Comparison of ENCODE assay signal across 7 mouse cellular contexts in genomic region chr15:99772881-99772924, GRCm38 (mm10). TPM values are rescaled to one million over a fixed set of nuclear protein-coding genes. Genes with fewer than 3 reads are reported as not detected.
DNase-seq lines count a peak whose midpoint lies in the region; ATAC-seq and TF ChIP-seq lines count a peak whose summit lies in the region.
"Not testable (repeated sequence)": the region's sequence is repeated elsewhere in the genome, so short reads cannot be mapped to it uniquely, and the experiment has no call there.

Gene Cers5 (minus strand): TSS chr15:99772885.

- not testable (repeated sequence) for H3K27me3 ChIP-seq in forebrain, embryonic 14.5 days (replicated peaks; ENCODE audit: control insufficient read depth, insufficient read depth, low read length); heart, embryonic 15.5 days; intestine, embryonic 15.5 days (replicated peaks); neural tube, embryonic 11.5 days (ENCODE audit: control insufficient read depth, insufficient read depth, low read length)

- H3K27ac ChIP-seq in bone marrow, adult 2 months (ENCODE audit: control insufficient read depth, insufficient read depth, low read depth, low read length, poor library complexity): peak within 1 kb of the TSS; percentile 90
- peak within 1 kb of the TSS; percentile 92 for H3K27ac ChIP-seq in forebrain, embryonic 14.5 days (ENCODE audit: low read depth, low read length)
- peak within 1 kb of the TSS; percentile 86 for H3K27ac ChIP-seq in heart, embryonic 15.5 days
- H3K27ac ChIP-seq in intestine, embryonic 15.5 days: peak within 1 kb of the TSS; percentile 95
- H3K27ac ChIP-seq in neural tube, embryonic 11.5 days (ENCODE audit: low read depth, low read length): peak within 1 kb of the TSS; percentile 86

- H3K9me3 ChIP-seq in forebrain, embryonic 14.5 days (replicated peaks; ENCODE audit: control insufficient read depth, low read length); heart, embryonic 15.5 days (replicated peaks); intestine, embryonic 15.5 days; neural tube, embryonic 11.5 days (ENCODE audit: control insufficient read depth, low read length): not testable (repeated sequence)

- peak within 1 kb of the TSS; percentile 77 for H3K4me2 ChIP-seq in forebrain, embryonic 14.5 days (ENCODE audit: low read length)
- H3K4me2 ChIP-seq in heart, embryonic 15.5 days: peak within 1 kb of the TSS; percentile 91
- H3K4me2 ChIP-seq in intestine, embryonic 15.5 days (replicated peaks): peak within 1 kb of the TSS; percentile 86
- peak within 1 kb of the TSS; percentile 60 for H3K4me2 ChIP-seq in neural tube, embryonic 11.5 days (ENCODE audit: low read depth)

- not testable (repeated sequence) for TF ChIP-seq CTCF in bone marrow, adult 2 months (IDR thresholded peaks at IDR 0.05; ENCODE audit: control insufficient read depth, insufficient read depth, low read length); lung, adult 2 months (IDR thresholded peaks at IDR 0.05; ENCODE audit: insufficient read depth, low read length)

- not testable (repeated sequence) for TF ChIP-seq POLR2A in bone marrow, adult 2 months (IDR thresholded peaks at IDR 0.05; ENCODE audit: borderline replicate concordance, control insufficient read depth, low read depth, low read length); lung, adult 2 months (IDR thresholded peaks at IDR 0.05; ENCODE audit: borderline replicate concordance, extremely low read depth, low read depth, low read length)

- H3K4me3 ChIP-seq in bone marrow, adult 2 months (replicated peaks; ENCODE audit: control insufficient read depth, low read depth, low read length): peak within 1 kb of the TSS; percentile 85
- H3K4me3 ChIP-seq in forebrain, embryonic 14.5 days (ENCODE audit: low read depth, low read length): peak within 1 kb of the TSS; percentile 79
- peak within 1 kb of the TSS; percentile 85 for H3K4me3 ChIP-seq in heart, embryonic 15.5 days
- H3K4me3 ChIP-seq in intestine, embryonic 15.5 days (replicated peaks): peak within 1 kb of the TSS; percentile 89
- peak within 1 kb of the TSS; percentile 79 for H3K4me3 ChIP-seq in lung, adult 2 months (replicated peaks; ENCODE audit: extremely low read depth, low read depth, low read length)
- peak within 1 kb of the TSS; percentile 72 for H3K4me3 ChIP-seq in neural tube, embryonic 11.5 days (ENCODE audit: low read depth, low read length)

- not testable (repeated sequence) for H3K36me3 ChIP-seq in forebrain, embryonic 14.5 days (ENCODE audit: control insufficient read depth, insufficient read depth, low read length); heart, embryonic 15.5 days; intestine, embryonic 15.5 days; neural tube, embryonic 11.5 days (ENCODE audit: control insufficient read depth, insufficient read depth, low read length)

- H3K9ac ChIP-seq in forebrain, embryonic 14.5 days (ENCODE audit: low read length): peak within 1 kb of the TSS; percentile 91
- H3K9ac ChIP-seq in heart, embryonic 15.5 days: peak within 1 kb of the TSS; percentile 79
- H3K9ac ChIP-seq in intestine, embryonic 15.5 days: peak within 1 kb of the TSS; percentile 87
- H3K9ac ChIP-seq in neural tube, embryonic 11.5 days (ENCODE audit: low read length): peak within 1 kb of the TSS; percentile 83

- intact Hi-C loops in left cerebral cortex, postnatal 10 days (cut with DNase I): loop anchor here (5.0 kb wide), 1 partner anchor 45 kb away; the partner anchor contains the start of gene Cox14

- not testable (repeated sequence) for H3K4me1 ChIP-seq in bone marrow, adult 2 months (ENCODE audit: control insufficient read depth, insufficient read depth, low read length); intestine, embryonic 15.5 days (replicated peaks); lung, adult 2 months (ENCODE audit: control insufficient read depth, insufficient read depth, low read length); neural tube, embryonic 11.5 days (ENCODE audit: control insufficient read depth, insufficient read depth, low read length)
- peaks cover 11% of the 10 kb centered on the region; the same call in 1 of the 2 replicates for H3K4me1 ChIP-seq in forebrain, embryonic 14.5 days (ENCODE audit: control insufficient read depth, insufficient read depth, low read length)
- H3K4me1 ChIP-seq in heart, embryonic 15.5 days (replicated peaks): peaks cover 12% of the 10 kb centered on the region

- ATAC-seq in forebrain, embryonic 14.5 days; heart, embryonic 15.5 days (replicated peaks; ENCODE audit: insufficient number of reproducible peaks, insufficient read depth, low FRiP score, low read depth); intestine, embryonic 15.5 days; neural tube, embryonic 11.5 days (ENCODE audit: insufficient read depth, low FRiP score, low TSS enrichment): not testable (repeated sequence)

- not testable (repeated sequence) for DNase-seq in forebrain, embryonic 14.5 days (ENCODE audit: low spot score); left cerebral cortex, postnatal 10 days (ENCODE audit: extremely low spot score in 1 of 2, low spot score in 2 of 2); lung, adult 2 months; neural tube, embryonic 11.5 days (ENCODE audit: low spot score)

RNA-seq across cellular contexts. Expression of gene Cers5, which starts in this region (rescaled TPM):
- polyA plus RNA-seq in bone marrow, adult 2 months (2011; ENCODE audit: insufficient read depth, insufficient read length, low replicate concordance, missing spikeins): 10.8 and 33.1 TPM in 2 replicates
- polyA plus RNA-seq in forebrain, embryonic 14.5 days (2014; fragmentation: Nextera tagmentation; extraction: Ambion mirVana): 71.9 and 72.5 TPM in 2 replicates
- polyA plus RNA-seq in heart, embryonic 15.5 days (2015; fragmentation: Nextera tagmentation; extraction: Ambion mirVana): 47.6 and 51.1 TPM in 2 replicates
- polyA plus RNA-seq in intestine, embryonic 15.5 days (2015; fragmentation: Nextera tagmentation; extraction: Ambion mirVana): 48.1 and 49.5 TPM in 2 replicates
- 10 to 100 TPM; 43.6 to 47.2 TPM for total RNA-seq in left cerebral cortex, postnatal 10 days (2021)
- polyA plus RNA-seq in lung, adult 2 months (2012; rRNA removed): 37.2 and 53.4 TPM in 2 replicates
- polyA plus RNA-seq in neural tube, embryonic 11.5 days (2014; fragmentation: Nextera tagmentation; extraction: Ambion mirVana): 65.1 and 69.7 TPM in 2 replicates
